Mouse (Mus musculus) fibroblast of lung, adult 2 months (primary cell): Measurements from ENCODE around the gene Myh3.

Experiments
- DNase-seq: peaks from one replicate; pipeline ENCODE4 v3.0.0-alpha.2; 2011; ENCODE audit warnings: low read depth

Myh3 gene

DNA sequence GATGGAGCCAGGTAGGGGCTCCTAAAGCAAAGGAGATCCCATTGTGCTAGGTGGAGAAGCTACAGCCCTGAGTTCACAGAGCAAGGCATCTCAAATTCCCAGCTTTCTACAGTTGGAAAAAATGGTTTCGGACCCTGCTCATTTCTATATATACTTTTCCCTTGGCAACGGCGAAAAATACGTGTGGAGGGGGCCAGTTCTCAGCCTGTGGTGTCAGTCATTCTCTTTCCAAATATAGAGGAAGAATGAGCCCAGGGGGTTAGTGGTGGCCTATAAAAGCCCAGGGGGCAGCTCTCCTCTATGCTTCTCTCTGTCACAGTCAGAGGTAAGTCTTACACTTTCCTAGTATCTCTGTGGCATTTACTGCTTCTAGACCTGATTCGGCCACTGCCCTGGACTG, at the start of gene Myh3:
TSS of gene Myh3 (plus strand) at position 301 of the 400 bp plus-strand sequence.
- no peak for DNase-seq

DNA sequence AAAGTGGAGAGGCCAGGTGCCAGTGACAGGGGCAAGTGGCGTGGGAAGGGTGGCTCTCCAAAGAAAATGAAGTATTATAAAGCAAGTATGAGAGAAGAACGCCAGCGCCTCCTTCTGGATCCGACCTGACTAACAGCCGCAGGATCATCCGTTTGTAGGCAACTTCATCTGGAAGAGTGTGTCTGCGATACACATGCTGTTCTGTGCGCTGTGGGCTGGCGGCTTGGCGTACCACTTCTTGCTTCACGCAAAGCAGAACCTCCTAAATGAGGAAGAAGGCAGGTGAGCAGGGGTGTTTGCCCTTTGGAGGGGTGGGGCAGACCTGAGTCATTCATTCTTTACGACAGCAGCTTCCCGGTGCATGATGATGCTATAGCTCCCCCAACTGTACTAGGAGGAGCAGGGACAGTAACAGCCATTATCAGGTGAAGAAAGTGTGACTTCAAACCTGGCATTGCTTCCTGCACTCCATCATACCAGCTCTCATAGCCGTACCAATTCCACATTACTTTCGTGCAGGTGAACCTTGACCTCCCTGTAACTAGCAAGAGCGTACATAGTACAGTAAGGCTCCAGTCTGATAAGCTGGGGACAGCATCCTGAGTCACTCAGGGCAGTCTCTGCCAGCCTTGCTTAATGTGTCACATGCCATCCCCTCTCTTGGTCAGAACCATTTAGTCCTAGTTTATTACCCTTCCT, 47.0 kb upstream of the Myh3 start:
- no peak for DNase-seq

DNA sequence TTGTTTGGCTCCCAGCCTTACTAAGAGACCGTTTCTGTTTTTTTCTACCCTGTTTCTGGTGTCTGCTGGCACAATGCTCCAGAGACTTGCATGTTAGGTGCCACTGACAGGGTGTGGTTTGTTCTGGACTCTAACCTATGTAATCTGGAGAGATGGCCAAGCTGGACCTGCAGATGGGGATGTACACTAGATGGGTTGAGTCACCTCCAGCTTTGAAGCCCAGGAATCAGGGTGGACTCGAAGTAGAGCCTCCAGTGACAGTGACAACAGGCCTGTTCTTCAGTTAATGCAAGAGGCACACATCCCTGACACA, 46.5 kb upstream of the Myh3 start:
- DNase-seq = no peak

DNA sequence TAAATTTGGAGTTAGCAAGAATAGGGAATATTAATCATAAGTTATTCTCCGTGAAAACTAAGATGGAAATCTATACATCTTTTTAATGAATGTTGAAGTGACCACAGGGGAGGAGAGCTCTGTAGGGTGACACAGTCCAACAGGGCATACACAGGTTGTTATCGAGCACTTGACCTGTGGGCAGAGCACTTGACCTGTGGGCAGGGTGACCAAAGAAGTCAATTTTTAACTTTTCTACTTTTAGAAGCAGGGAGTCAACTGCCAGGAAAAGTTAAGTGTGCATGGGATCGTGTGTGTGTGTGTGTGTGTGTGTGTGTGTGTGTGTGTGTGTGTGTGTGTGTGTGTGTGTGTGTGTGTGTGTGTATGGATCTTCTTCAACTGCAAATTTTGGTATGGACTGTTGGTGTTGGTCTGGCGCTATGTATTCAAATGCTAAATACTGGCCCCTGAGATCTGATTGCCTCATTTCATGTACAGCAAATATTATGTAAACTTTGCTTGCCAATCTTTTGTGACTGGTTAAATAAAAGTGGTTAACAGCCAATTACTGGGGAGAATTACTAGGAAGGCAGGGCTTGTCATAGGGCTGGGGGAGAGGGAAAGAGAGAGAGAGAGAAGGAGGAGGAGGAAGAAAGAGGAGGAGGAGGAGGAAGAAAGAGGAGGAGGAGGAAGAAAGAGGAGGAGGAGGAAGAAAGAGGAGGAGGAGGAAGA, 43.2 kb upstream of the Myh3 start:
- DNase-seq = no peak

DNA sequence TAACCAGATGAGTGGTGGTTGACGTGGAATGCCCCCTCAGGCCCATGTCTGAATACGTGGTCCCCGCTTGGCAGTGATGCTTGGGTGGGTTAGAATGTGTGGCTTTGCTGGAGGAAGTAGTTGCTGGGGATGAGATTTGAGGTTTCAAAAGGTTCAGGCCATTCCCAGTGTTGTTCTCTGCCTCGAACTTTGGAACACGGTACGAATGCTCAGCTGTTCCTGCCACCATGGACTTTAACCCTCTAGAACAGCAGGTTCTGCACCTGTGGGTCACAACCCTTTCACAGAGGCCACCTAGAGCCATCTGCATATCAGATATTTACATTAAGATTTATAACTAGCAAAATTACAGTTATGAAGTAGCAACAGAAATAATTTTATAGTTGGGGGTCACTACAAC, 41.9 kb upstream of the Myh3 start:
- DNase-seq = no peak

DNA sequence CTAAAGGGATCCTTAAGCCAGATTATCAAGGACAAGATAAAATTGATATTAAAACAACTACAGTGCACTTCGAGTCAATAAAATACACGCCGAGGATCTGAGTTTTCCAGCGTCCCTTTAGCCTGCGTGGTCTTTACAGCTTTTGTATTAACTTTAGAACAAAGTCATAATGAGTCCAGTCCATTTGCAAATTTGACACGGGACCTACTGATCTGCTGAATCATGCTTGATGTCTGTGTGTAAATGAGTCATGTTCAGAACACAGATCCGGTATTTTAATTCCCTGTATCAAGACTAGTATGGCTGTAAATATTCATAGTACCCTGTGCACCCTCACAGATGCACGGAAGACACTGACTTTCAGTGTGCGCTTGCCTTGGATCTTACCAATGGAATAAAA, 41.2 kb upstream of the Myh3 start:
- DNase-seq = no peak

DNA sequence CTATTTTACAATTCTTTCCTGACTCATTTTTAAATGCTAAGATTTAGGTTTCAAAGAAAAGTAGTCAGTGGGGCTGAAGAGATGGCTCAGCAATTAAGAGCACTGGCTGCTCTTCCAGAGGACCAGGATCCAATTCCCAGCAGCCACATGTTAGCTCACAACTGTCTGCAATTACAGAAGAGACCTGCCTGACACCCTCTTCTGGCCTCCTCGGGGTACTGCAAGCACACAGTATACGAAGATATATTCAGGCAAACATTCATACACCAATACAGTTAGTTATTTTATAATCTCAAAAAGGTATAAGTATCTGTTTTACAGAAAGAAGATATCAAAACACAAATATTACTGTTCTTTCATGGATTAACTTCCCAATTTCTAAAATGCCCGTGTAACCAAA, 38.3 kb upstream of the Myh3 start:
- DNase-seq = no peak

DNA sequence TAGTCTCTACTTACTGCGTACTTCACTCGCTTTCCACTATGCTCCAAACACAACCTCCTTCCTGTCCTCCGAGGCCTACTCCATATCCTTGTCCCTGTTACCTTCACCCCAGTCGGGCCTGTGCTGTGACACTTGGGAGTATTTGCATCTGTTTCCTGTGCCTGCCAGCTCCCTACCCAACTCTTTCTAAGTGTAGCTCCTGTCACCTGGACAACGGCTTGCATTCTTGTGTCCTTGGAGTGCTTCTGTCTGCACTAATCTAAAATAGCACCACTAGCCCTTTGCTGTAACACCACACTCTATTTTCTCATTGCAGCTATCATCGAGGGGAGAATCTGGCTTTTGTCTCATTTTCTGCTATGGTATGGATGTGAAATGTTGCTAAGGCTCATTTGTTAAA, 37.6 kb upstream of the Myh3 start:
- no peak for DNase-seq

DNA sequence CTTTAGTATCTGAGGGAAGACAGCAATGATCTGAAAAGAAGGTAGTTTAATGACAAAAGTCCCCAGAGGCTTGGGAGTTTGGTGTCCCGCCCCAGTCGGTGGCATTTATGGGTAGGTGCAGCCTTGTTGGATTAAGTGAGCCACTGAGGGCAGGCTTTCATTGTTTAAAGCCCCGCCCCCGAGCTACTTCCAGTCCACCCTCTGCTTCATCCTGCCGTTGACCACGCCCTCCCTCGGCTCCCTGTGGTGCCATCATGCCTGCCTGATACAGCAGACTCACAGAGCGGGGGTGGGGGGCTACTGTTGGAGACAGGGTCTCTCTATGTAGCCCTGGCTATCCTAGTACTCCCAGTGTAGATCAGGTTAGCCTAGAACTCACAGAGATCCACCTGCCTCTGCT, 35.1 kb upstream of the Myh3 start:
- no peak for DNase-seq

DNA sequence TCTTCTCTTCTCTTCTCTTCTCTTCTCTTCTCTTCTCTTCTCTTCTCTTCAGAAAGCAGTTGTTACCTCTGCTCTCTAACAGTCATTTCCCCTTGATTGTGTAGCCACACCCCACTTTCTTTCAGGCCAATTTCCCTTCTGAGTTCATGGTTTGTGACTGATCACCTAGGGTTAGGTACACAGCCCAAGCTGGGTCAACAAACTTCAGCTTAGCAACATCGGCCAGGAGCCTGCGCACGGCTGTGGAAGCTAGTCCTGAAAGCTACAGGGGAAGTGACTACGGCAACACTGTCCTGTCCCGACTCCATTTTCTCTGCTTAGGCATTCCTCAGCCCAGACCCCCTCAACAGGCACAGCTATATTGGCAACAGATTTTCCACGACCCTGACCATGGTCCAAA, 33.1 kb upstream of the Myh3 start:
- DNase-seq = no peak

DNA sequence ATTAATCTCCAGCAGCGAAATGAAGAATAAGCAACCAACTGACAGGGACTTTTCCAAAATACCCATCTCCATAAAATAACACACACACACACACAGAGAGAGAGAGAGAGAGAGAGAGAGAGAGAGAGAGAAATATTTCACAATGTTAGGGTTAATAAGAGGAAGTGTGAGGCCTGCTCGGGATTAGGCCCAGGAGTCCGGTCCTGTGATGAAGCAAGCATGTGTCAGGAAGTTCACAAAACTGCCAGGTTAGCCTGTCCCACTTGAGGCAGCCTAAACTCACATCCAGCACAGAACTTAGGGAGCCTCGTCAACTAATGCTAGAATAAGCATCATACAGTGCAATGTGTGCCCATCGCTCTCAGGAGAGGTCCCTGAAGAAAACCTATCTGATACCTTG, 30.9 kb upstream of the Myh3 start:
- no peak for DNase-seq

DNA sequence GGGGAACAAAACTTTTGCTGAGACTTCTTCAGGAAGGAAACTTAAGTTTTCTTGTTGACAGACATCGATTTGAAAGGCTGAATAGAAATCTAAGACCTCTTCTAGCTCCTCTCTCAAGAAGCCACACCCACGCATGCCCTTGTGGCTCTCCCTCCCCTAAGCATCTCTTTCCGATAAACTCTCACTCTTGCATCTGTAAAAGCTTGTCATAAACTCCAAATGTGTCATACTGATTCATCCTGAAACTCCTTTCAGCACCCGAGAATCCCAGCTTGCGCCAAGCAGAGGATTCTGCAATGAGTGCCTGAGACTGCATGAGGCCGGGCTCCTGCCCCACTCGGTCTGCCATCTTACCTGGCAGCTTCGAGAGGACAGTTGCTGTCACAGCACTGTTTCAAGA, 29.6 kb upstream of the Myh3 start:
- DNase-seq = no peak

DNA sequence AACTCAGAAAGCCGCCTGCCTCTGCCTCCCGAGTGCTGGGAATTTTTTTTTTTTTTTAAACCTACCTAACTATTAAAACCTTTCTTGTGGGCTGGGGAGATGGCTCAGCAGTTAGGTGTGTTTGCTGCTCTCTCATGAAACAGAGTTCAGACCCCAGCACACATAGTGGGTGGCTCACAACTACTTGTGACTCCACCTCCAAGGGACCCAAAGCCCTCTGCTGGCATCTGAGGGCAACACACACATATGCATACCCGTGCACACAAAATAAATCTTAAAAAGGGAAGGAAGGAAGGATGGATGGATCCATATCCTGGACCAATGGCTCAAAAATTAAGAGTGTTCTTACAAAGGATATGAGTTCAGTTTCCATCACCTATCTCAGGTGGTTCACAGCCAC, 28.8 kb upstream of the Myh3 start:
- no peak for DNase-seq

DNA sequence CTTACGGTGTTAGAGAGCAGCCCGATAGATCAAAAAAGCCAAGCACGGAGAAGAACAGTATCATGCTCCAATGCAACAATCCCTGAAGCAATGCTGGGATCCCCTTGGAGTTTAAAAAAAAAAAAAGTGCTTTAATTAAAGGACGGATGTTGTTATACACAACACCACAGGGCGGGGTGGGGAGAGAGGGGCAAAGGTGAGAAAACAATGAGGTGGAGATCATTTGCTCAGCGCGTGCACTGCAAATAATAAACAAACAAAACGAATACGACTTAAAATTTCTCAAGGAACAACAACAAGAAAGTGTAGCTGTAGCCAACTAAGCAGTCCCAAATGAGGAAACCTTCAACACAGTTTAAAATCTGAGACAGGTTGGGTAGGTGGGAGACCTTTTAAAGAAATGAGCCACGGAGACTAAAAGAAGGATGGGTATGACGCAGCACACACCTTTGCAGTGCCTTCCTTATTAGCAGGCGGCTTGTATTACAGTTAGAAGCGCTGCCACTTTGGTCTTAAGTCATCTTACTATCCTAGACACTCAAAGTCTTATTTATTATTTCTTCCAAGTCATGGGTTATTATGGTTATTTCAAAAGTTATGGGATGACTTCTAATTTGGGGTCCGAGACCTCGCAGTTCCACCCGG, 26.3 kb upstream of the Myh3 start:
- no peak for DNase-seq

DNA sequence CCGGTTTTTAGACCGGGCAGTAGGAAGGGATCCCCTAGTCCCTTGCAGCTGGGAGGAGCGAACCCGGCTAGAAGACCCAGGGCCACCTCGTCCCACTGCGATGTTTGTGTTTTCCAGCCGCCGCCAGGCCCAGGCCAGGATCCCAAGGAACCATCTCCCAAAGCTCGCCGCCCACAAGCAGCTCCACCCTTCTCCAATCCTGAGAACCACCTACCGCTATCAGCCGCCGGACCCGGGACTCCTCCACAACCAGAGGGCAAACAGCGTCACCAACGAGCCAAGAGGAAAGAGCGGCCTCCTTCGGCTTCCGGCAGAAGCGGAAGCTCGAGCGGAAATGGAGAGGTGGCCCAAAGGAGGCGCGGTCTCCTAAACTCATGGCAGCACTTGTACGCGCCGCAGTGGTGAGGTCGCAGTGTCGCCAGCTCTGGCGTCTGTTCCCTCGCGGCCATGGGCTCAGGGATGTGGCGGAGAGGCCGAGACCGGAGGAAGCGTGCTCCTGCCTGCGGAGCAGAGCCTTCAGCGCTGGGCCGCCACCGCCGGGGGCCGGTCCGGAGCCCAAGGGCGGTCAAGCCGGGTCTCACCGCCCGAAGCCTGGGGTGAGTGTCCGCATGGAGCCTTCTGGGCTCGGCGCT, 25.7 kb upstream of the Myh3 start, which contains the start of the genes Adprm and Sco1:
TSS of gene Adprm (minus strand) at position 274 of the 632 bp plus-strand sequence.
TSS of gene Sco1 (plus strand) at position 350 of the 632 bp plus-strand sequence.
- DNase-seq = peak; percentile 81

DNA sequence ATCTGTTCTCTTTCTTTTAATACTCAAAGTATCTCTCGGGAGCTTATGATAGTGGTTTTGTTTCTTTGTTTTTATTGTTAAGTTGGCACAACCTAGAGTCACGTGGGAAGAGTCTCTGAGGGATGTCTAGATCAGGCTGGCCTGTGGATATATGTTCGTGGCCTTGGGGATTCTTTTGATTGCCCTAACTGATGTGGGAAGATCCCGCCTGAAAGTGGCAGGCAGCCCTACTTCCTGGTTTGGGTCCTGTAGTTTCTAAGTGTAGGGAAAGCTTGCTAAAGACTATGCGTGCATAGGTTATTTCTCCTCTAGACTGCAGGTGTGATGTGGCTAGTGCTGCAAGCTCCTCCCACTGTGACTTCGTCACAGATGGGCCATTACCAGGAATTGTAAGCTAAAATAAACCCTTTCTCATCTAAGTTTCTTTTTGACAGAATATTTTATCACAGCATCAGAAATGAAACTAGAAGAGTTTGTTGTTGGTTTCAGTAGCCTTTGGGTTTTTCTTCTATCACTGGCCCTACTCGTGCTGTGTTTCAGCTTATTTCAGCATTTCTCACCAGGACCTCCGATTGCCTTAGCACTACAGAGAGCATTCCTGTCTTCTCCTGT, 23.2 kb upstream of the Myh3 start:
- DNase-seq = no peak

DNA sequence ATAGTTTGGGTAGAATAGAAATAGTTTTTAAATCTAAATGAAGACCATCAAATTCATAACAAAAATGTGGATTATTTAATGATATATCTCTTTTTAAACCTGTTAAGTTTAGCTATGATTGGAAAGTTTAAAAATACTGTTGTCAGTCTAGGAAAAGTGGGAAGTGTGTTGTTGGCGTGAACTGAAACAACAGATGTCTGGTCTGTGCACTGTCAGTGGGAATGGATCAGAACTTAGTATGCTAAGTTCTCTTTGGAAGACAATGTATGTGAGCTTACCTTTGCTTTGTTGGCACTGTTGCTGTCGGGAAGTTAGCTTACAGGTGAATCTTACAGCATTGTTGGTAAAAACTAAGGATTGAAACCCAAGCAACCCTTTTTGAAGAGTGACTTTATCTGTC, 16.8 kb upstream of the Myh3 start:
- no peak for DNase-seq

DNA sequence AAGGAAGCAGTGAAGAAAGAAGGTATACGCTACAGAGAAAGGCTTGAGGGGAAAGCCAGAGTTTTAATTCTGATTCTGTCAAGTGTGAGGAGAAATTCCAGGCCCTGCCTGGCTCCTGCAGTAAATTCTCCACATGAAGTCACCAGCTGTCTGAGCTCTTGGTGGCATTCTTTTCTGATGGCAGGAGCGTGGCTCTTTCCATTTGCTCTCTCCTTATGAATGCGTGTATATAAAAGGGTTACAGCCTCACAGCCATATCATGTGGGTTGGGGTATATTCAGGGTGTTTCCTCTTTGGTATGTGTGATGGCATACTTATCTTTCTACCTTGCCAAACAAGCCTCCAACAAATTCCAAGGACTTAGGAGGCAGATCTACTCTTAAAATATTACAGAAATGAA, 15.4 kb upstream of the Myh3 start:
- no peak for DNase-seq

DNA sequence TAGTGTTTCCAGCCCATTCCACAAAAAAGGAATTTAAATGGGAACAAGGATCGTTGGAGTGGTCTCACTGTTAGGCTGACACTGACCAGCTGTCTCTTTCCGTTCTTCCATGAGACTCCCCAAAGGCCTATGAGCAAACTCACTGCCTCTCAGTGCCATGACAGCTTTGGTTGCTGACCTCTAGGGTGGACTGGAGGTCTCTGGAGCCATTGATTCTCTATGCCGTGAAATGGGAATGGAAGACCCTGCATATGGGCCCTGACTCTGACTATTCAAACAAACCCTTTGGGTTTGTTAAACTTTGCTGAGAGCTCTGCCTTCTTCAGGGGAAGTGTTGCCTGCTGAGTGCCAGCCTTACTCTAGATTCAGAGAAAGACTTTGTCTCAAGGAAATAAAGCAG, 10.4 kb upstream of the Myh3 start:
- DNase-seq = no peak

DNA sequence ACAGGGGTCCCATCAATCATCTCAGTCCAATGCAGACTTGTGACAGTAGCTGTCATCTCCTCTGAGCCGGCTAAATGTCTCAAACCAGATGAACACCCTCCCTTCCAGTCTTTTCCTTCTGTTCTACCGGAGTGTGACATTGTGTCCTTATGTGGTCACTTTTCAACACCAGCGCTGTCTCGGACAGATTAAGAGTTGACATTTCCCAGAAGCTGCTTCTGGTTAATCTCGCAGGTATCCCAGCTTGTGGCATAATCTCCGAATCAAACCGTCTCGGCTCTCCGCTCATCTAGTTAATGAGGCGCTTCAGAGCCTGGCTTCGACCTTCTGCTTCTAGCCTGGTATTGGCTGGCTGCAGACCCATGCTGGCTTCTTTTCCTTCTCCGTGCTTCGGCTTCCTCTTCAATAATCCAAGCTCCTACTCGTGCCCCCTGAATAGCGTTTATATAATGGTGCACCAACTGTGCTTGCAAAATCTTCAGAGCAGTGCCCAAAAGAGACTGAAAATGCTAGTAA, 5.4 kb upstream of the Myh3 start:
- no peak for DNase-seq

DNA sequence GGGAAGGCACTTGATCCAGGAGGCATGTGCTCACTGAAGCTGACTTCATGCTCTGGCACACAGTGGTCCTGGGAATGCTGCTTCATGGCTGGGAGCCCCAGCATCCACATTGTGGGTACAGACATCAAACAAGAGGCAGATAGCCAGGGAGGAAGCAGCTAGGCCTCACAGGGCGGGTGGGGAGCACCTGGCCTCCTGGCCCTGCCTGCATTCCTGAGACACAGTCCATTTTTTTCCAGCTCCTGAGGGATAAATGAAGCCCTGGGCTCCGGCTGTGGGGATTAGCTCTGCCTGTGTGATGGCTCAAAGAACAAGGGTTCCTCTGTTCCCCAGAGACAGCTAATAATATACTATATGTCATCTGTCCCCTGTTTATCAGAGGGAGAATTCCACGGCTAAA, 3.1 kb upstream of the Myh3 start:
- no peak for DNase-seq

DNA sequence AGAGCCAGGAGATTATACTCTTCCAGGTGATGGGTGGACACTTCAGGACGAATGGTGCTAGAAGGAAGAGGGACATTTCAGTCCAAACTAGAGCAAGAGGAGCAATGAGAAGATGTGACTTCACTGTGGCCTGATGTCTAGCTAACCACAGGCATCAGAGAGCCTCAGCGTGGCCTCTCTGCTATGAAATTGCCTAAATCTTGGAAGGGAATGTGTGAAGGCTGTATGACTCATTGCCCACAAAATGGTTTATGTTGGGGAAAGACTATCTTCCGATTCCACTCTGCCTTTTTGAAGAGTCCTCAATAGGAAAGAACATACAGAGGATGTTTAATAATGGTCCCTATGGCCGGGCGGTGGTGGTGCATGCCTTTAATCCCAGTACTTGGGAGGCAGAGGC, 1.3 kb upstream of the Myh3 start:
- DNase-seq = no peak
